In the genomic region with DNA sequence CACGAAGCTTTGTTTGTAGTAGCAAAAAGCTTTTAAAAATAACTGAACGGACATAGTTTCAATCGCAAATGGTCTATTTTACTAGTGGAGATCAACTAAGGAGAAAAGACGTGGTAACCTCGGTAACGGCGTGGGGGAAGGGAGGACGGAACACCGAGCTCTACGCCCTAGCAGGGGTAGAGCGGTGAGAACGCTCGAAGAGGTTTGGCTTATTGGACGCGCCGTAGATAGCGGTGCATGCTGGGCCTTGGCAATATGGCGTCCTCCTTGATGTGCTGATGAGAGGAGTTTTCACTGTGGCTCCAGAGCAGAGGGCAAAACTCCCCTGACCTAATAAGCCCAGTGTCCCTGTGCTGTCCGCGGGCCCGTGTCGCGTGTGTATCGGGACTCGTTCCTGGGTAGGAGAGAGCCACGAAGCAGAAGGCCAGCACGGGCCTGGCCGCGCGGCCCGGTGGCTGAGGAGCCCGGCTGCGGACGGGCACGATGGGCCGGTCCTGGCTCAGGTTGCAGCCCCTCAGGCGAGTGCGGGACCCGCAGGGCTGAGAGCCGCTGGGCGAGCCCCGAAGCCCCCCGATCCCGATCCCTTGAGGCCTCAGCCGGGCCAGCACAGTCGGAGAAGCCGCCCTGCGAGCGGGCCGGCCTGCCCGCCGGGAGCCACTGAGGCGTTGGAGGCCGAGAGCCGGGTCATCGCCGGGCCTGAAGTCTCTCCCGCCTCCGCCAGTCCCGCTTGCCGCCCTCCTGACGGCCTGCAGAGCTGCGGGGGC, we compare ENCODE assay signal across 1 mouse cellular context.
TF ChIP-seq lines count a peak whose summit lies in the region.

TSS of gene Rptor (plus strand) at position 143 of the 764 bp plus-strand sequence.

TF ChIP-seq in myocyte, 11 proteins besides CTCF, POLR2A, EP300 and RAD21 (continued from another document):
- TF ChIP-seq REST (IDR thresholded peaks at IDR 0.05; ENCODE audit: insufficient read depth, insufficient read length) (peak; percentile 15), POLR2AphosphoS2 (IDR thresholded peaks at IDR 0.05; ENCODE audit: insufficient read length, low read depth) (peak; percentile 87), SRF (IDR thresholded peaks at IDR 0.05; ENCODE audit: control insufficient read depth, insufficient read length, low read depth) (peak; percentile 66), TCF12 (IDR thresholded peaks at IDR 0.05; ENCODE audit: insufficient read depth, poor library complexity, severe bottlenecking) (no peak), USF1 (IDR thresholded peaks at IDR 0.05; ENCODE audit: low read depth) (no peak)
